Mouse (Mus musculus) gonadal fat pad, adult 2 months (tissue): Measurements from ENCODE around the gene Pdzrn3. TPM values are rescaled to one million over a fixed set of nuclear protein-coding genes. Genes with fewer than 3 reads are reported as not detected.

Experiments
- DNase-seq: peaks from one replicate; pipeline ENCODE4 v3.0.0-alpha.2; 2012; ENCODE audit warnings: low read depth
- polyA plus RNA-seq: library from polyadenylated mRNA; depleted of rRNA; stranded (reverse); fragments of >200 nt; gene quantifications from 2 replicates; pipeline ENCODE4 v1.2.3, GENCODE M21; 2012; rRNA removed

Gene Pdzrn3
- 18.1 and 18.2 TPM in 2 replicates for polyA plus RNA-seq

GRCm38 (mm10) chr6:101377167-101377934 is at the start of gene Pdzrn3:
Gene Pdzrn3, minus strand, starts transcription at chr6:101377897.
- DNase-seq: no peak

- no peak for DNase-seq
Measured at GRCm38 (mm10) chr6:101427296-101427695, 49.6 kb upstream of the Pdzrn3 start.

- no peak for DNase-seq
Measured at GRCm38 (mm10) chr6:101426301-101426700, 48.6 kb upstream of the Pdzrn3 start.

GRCm38 (mm10) chr6:101422084-101422954 is 44.6 kb upstream of the Pdzrn3 start:
- no peak for DNase-seq

- DNase-seq: no peak
Measured at GRCm38 (mm10) chr6:101418213-101418612, 40.5 kb upstream of the Pdzrn3 start.

GRCm38 (mm10) chr6:101411701-101412100 is 34.0 kb upstream of the Pdzrn3 start:
- DNase-seq: no peak

- no peak for DNase-seq
Measured at GRCm38 (mm10) chr6:101411064-101411463, 33.4 kb upstream of the Pdzrn3 start.

GRCm38 (mm10) chr6:101396711-101397110 is 19.0 kb upstream of the Pdzrn3 start:
- no peak for DNase-seq

- no peak for DNase-seq
Measured at GRCm38 (mm10) chr6:101395908-101396307, 18.2 kb upstream of the Pdzrn3 start.

GRCm38 (mm10) chr6:101392801-101393117 is 15.1 kb upstream of the Pdzrn3 start:
- no peak for DNase-seq

- DNase-seq: no peak
Measured at GRCm38 (mm10) chr6:101392107-101392800, 14.6 kb upstream of the Pdzrn3 start.

- DNase-seq: no peak
Measured at GRCm38 (mm10) chr6:101385490-101385889, 7.8 kb upstream of the Pdzrn3 start.

GRCm38 (mm10) chr6:101384958-101385357 is 7.3 kb upstream of the Pdzrn3 start:
- no peak for DNase-seq

- no peak for DNase-seq
Measured at GRCm38 (mm10) chr6:101384476-101384875, 6.8 kb upstream of the Pdzrn3 start.

GRCm38 (mm10) chr6:101382891-101383290 is 5.2 kb upstream of the Pdzrn3 start:
- DNase-seq: no peak

- no peak for DNase-seq
Measured at GRCm38 (mm10) chr6:101379546-101379945, 1.8 kb upstream of the Pdzrn3 start.

GRCm38 (mm10) chr6:101377935-101378609 is 375 bp upstream of the Pdzrn3 start:
- no peak for DNase-seq

- no peak for DNase-seq
Measured at GRCm38 (mm10) chr6:101376511-101377166, 1.1 kb downstream of the Pdzrn3 start.

- DNase-seq: no peak
Measured at GRCm38 (mm10) chr6:101376049-101376448, 1.6 kb downstream of the Pdzrn3 start.

GRCm38 (mm10) chr6:101374721-101375120 is 3.0 kb downstream of the Pdzrn3 start:
- DNase-seq: no peak

GRCm38 (mm10) chr6:101374186-101374585 is 3.5 kb downstream of the Pdzrn3 start:
- no peak for DNase-seq
